Mouse (Mus musculus): ENCODE data around the gene Fahd1. TPM values are rescaled to one million over a fixed set of nuclear protein-coding genes. Genes with fewer than 3 reads are reported as not detected.

Fahd1 gene
- polyA plus RNA-seq (2012; rRNA removed): 6.9 and 7.8 TPM in 2 replicates

DNA sequence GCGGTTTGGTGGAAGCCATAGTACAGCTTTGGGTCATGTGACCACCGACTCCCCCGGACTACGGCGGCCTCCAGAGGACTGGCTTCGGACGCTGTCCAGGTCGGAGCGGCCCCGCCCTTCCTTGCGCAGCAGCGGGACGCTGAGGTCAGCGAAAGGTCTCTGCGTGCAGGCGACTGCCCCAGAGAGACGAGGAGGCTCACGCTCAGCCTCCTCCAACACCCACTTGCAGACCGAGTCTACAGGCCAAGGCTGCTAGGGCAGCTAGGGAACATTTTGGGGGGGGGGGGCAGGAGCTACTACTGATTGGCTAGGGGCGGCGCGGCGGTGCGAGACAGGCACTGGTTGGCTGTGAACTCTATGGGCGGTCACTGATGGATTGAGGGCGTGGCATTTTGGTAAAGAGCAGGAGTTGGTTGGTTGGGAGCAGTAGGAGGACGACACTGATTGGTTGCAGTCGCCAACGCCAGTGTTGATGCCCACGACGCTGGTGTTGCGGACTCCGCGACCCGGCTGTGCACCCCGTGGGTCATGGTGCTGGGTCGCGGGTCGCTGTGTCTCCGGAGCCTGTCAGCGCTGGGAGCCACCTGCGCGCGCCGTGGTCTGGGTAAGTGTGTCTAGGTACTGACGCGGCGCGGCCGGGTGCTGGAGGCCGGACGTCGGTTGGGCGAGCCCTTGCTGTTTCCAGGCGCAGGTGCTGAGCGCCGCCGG is at the start of gene Fahd1:
Gene Fahd1 (minus strand): TSS at position 300 of the 708 bp plus-strand sequence.
- Histone ChIP-seq H3K36me3 (ENCODE audit: control insufficient read depth, insufficient read depth, low read length) (no peaks in the 10 kb centered on the region), H3K4me1 (replicated peaks; ENCODE audit: control insufficient read depth, insufficient read depth, low read length) (peaks cover 6% of the 10 kb centered on the region), H3K27me3 (ENCODE audit: control insufficient read depth, insufficient read depth, low read length) (no peaks in the 10 kb centered on the region), H3K4me3 (ENCODE audit: control insufficient read depth, insufficient read depth, low read length) (peak within 1 kb of the TSS; percentile 62), H3K27ac (ENCODE audit: control insufficient read depth, insufficient read depth, low read length) (peak within 1 kb of the TSS; percentile 15; the same call in 1 of the 2 replicates)
- DNase-seq: peak; percentile 92
- TF ChIP-seq CTCF (IDR thresholded peaks at IDR 0.05; ENCODE audit: borderline replicate concordance, control insufficient read depth, extremely low read depth, insufficient read depth, low read length, poor library complexity): 0 out of 2 replicates have a peak, but pooled peaks have one; percentile 23
- peak; percentile 85 for TF ChIP-seq POLR2A (IDR thresholded peaks at IDR 0.05; ENCODE audit: control insufficient read depth, extremely low read depth, insufficient read depth, low read length, poor library complexity)
- under 1% methylated on average over 58 of the region's 58 CpGs for WGBS

- H3K4me3 ChIP-seq (ENCODE audit: control insufficient read depth, insufficient read depth, low read length): no peak overlapping the region
- H3K36me3 ChIP-seq (ENCODE audit: control insufficient read depth, insufficient read depth, low read length): peaks cover 47% of the 10 kb centered on the region
- peaks cover 22% of the 10 kb centered on the region for H3K4me1 ChIP-seq (replicated peaks; ENCODE audit: control insufficient read depth, insufficient read depth, low read length)
- WGBS: 93% methylated on average over 5 of the region's 5 CpGs
- no peaks in the 10 kb centered on the region for H3K27me3 ChIP-seq (ENCODE audit: control insufficient read depth, insufficient read depth, low read length)
- no peak for DNase-seq
- TF ChIP-seq POLR2A (IDR thresholded peaks at IDR 0.05; ENCODE audit: control insufficient read depth, extremely low read depth, insufficient read depth, low read length, poor library complexity) (no peak), CTCF (IDR thresholded peaks at IDR 0.05; ENCODE audit: borderline replicate concordance, control insufficient read depth, extremely low read depth, insufficient read depth, low read length, poor library complexity) (no peak)
- H3K27ac ChIP-seq (ENCODE audit: control insufficient read depth, insufficient read depth, low read length): no peak overlapping the region
Observed at GRCm38 (mm10) chr17:24899153-24899552, 49.0 kb upstream of the Fahd1 start.

DNA sequence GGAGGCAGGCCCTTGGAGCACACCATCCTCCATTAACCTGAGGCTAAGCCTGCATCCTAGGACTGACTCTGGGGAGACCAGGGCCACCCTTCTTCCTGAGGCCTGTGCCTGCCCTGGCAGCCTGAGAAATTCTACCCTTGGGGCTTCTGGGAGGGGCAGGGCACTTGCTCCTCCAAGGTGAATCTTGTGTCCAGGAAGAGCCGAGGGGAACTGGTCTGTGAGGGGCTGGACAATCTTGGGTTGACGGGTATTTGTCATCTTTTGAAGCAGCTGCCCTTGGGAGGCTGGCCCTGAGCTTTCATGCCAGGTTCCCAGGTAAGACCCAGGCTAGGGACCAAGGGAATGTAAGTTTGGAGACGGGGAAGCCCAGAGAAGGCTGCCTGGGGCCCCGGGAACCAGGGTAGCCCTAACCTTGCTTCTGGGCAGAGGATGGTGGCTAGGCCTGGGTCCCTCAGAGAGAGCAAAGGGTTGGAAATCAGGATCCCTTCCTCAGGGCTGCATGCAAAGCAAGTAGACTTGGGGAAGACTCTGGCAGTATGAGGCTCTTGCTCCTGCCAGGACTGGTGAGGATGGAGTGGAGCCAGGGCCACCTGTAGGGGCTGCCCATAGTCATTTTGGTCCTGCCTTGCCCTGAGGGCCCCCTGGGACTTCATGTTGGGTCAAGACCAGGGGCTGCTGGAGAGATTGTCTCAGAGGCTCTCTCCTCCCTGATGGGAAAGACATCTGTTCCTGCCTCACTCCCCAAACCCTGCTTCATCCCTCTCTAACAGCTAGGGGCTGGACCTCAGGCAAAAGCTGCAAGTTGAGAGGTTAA is 48.1 kb upstream of the Fahd1 start:
- Histone ChIP-seq H3K36me3 (ENCODE audit: control insufficient read depth, insufficient read depth, low read length) (peaks cover 38% of the 10 kb centered on the region), H3K4me1 (replicated peaks; ENCODE audit: control insufficient read depth, insufficient read depth, low read length) (peaks cover 26% of the 10 kb centered on the region), H3K4me3 (ENCODE audit: control insufficient read depth, insufficient read depth, low read length) (no peak overlapping the region), H3K27me3 (ENCODE audit: control insufficient read depth, insufficient read depth, low read length) (no peaks in the 10 kb centered on the region), H3K27ac (ENCODE audit: control insufficient read depth, insufficient read depth, low read length) (no peak overlapping the region)
- no peak for DNase-seq
- TF ChIP-seq CTCF (IDR thresholded peaks at IDR 0.05; ENCODE audit: borderline replicate concordance, control insufficient read depth, extremely low read depth, insufficient read depth, low read length, poor library complexity): no peak
- TF ChIP-seq POLR2A (IDR thresholded peaks at IDR 0.05; ENCODE audit: control insufficient read depth, extremely low read depth, insufficient read depth, low read length, poor library complexity): no peak
- 99% methylated on average over 4 of the region's 4 CpGs for WGBS

GRCm38 (mm10) chr17:24897600-24897999 is 47.4 kb upstream of the Fahd1 start:
- Histone ChIP-seq H3K36me3 (ENCODE audit: control insufficient read depth, insufficient read depth, low read length) (peaks cover 32% of the 10 kb centered on the region), H3K4me1 (replicated peaks; ENCODE audit: control insufficient read depth, insufficient read depth, low read length) (peaks cover 26% of the 10 kb centered on the region), H3K4me3 (ENCODE audit: control insufficient read depth, insufficient read depth, low read length) (no peak overlapping the region), H3K27ac (ENCODE audit: control insufficient read depth, insufficient read depth, low read length) (no peak overlapping the region), H3K27me3 (ENCODE audit: control insufficient read depth, insufficient read depth, low read length) (no peaks in the 10 kb centered on the region)
- TF ChIP-seq CTCF (IDR thresholded peaks at IDR 0.05; ENCODE audit: borderline replicate concordance, control insufficient read depth, extremely low read depth, insufficient read depth, low read length, poor library complexity) (no peak), POLR2A (IDR thresholded peaks at IDR 0.05; ENCODE audit: control insufficient read depth, extremely low read depth, insufficient read depth, low read length, poor library complexity) (no peak)
- 97% methylated on average over 4 of the region's 4 CpGs for WGBS
- no peak for DNase-seq

- no peak for DNase-seq
- WGBS: 68% methylated on average over 11 of the region's 11 CpGs
- H3K27ac ChIP-seq (ENCODE audit: control insufficient read depth, insufficient read depth, low read length): no peak overlapping the region
- peak overlapping the region; percentile 71 for H3K4me3 ChIP-seq (ENCODE audit: control insufficient read depth, insufficient read depth, low read length)
- H3K36me3 ChIP-seq (ENCODE audit: control insufficient read depth, insufficient read depth, low read length): peaks cover 32% of the 10 kb centered on the region
- TF ChIP-seq CTCF (IDR thresholded peaks at IDR 0.05; ENCODE audit: borderline replicate concordance, control insufficient read depth, extremely low read depth, insufficient read depth, low read length, poor library complexity) (no peak), POLR2A (IDR thresholded peaks at IDR 0.05; ENCODE audit: control insufficient read depth, extremely low read depth, insufficient read depth, low read length, poor library complexity) (no peak)
- no peaks in the 10 kb centered on the region for H3K27me3 ChIP-seq (ENCODE audit: control insufficient read depth, insufficient read depth, low read length)
- H3K4me1 ChIP-seq (replicated peaks; ENCODE audit: control insufficient read depth, insufficient read depth, low read length): peaks cover 26% of the 10 kb centered on the region
Observed at GRCm38 (mm10) chr17:24896993-24897269, 46.8 kb upstream of the Fahd1 start.

GRCm38 (mm10) chr17:24896241-24896992 is 46.3 kb upstream of the Fahd1 start, which contains the start of gene Nme3:
Nme3 (plus strand) TSS chr17:24896500.
- 1% methylated on average over 50 of the region's 50 CpGs for WGBS
- peak within 1 kb of the TSS; percentile 67 for H3K27ac ChIP-seq (ENCODE audit: control insufficient read depth, insufficient read depth, low read length)
- DNase-seq: peak; percentile 70
- H3K4me1 ChIP-seq (replicated peaks; ENCODE audit: control insufficient read depth, insufficient read depth, low read length): peaks cover 26% of the 10 kb centered on the region
- H3K36me3 ChIP-seq (ENCODE audit: control insufficient read depth, insufficient read depth, low read length): peaks cover 27% of the 10 kb centered on the region
- H3K27me3 ChIP-seq (ENCODE audit: control insufficient read depth, insufficient read depth, low read length): no peaks in the 10 kb centered on the region
- H3K4me3 ChIP-seq (ENCODE audit: control insufficient read depth, insufficient read depth, low read length): peak within 1 kb of the TSS; percentile 71
- TF ChIP-seq POLR2A (IDR thresholded peaks at IDR 0.05; ENCODE audit: control insufficient read depth, extremely low read depth, insufficient read depth, low read length, poor library complexity): no peak
- no peak for TF ChIP-seq CTCF (IDR thresholded peaks at IDR 0.05; ENCODE audit: borderline replicate concordance, control insufficient read depth, extremely low read depth, insufficient read depth, low read length, poor library complexity)
